Mouse (Mus musculus): Measurements from ENCODE around the gene Cercam. TPM values are rescaled to one million over a fixed set of nuclear protein-coding genes. Genes with fewer than 3 reads are reported as not detected.

Cercam gene
- polyA plus RNA-seq, 1 experiment = 39.2 TPM

GRCm38 (mm10) chr2:29910042-29910441, 41.1 kb downstream of the Cercam start:
- peak; percentile 31 for DNase-seq (ENCODE audit: low read depth)
- TF ChIP-seq CTCF (IDR thresholded peaks at IDR 0.05; ENCODE audit: borderline replicate concordance, extremely low read depth, insufficient read depth, insufficient read length) = peak; percentile 35; the same call in 1 of the 2 replicates
- TF ChIP-seq POLR2A (IDR thresholded peaks at IDR 0.05; ENCODE audit: borderline replicate concordance, extremely low read depth, insufficient read depth, insufficient read length, poor library complexity, severe bottlenecking) = no peak

- no peak for DNase-seq (ENCODE audit: low read depth)
- no peak for TF ChIP-seq POLR2A (IDR thresholded peaks at IDR 0.05; ENCODE audit: borderline replicate concordance, extremely low read depth, insufficient read depth, insufficient read length, poor library complexity, severe bottlenecking)
- TF ChIP-seq CTCF (IDR thresholded peaks at IDR 0.05; ENCODE audit: borderline replicate concordance, extremely low read depth, insufficient read depth, insufficient read length) = no peak
Observed at GRCm38 (mm10) chr2:29917621-29918020, 48.7 kb downstream of the Cercam start.

- TF ChIP-seq POLR2A (IDR thresholded peaks at IDR 0.05; ENCODE audit: borderline replicate concordance, extremely low read depth, insufficient read depth, insufficient read length, poor library complexity, severe bottlenecking) (no peak), CTCF (IDR thresholded peaks at IDR 0.05; ENCODE audit: borderline replicate concordance, extremely low read depth, insufficient read depth, insufficient read length) (no peak)
- DNase-seq (ENCODE audit: low read depth) = peak; percentile 22
Observed at GRCm38 (mm10) chr2:29922011-29922410, 53.0 kb downstream of the Cercam start.

GRCm38 (mm10) chr2:29926542-29926941, 57.6 kb downstream of the Cercam start:
- TF ChIP-seq POLR2A (IDR thresholded peaks at IDR 0.05; ENCODE audit: borderline replicate concordance, extremely low read depth, insufficient read depth, insufficient read length, poor library complexity, severe bottlenecking) (no peak), CTCF (IDR thresholded peaks at IDR 0.05; ENCODE audit: borderline replicate concordance, extremely low read depth, insufficient read depth, insufficient read length) (no peak)
- DNase-seq (ENCODE audit: low read depth) = no peak

- no peak for TF ChIP-seq CTCF (IDR thresholded peaks at IDR 0.05; ENCODE audit: borderline replicate concordance, extremely low read depth, insufficient read depth, insufficient read length)
- no peak for TF ChIP-seq POLR2A (IDR thresholded peaks at IDR 0.05; ENCODE audit: borderline replicate concordance, extremely low read depth, insufficient read depth, insufficient read length, poor library complexity, severe bottlenecking)
Observed at GRCm38 (mm10) chr2:29930506-29930905, 61.5 kb downstream of the Cercam start.

GRCm38 (mm10) chr2:29931194-29931593, 62.2 kb downstream of the Cercam start:
- DNase-seq (ENCODE audit: low read depth) = no peak

More at GRCm38 (mm10) chr2:29930506-29930905, 61.5 kb downstream of the Cercam start:
- no peak for DNase-seq (ENCODE audit: low read depth)

More at GRCm38 (mm10) chr2:29931194-29931593, 62.2 kb downstream of the Cercam start:
- TF ChIP-seq POLR2A (IDR thresholded peaks at IDR 0.05; ENCODE audit: borderline replicate concordance, extremely low read depth, insufficient read depth, insufficient read length, poor library complexity, severe bottlenecking) (no peak), CTCF (IDR thresholded peaks at IDR 0.05; ENCODE audit: borderline replicate concordance, extremely low read depth, insufficient read depth, insufficient read length) (no peak)

Other genes with a start within 250 kb of the Cercam start
- 94.9 and 101 TPM in 2 replicates for gene Rapgef1, start 249.4 kb upstream of the Cercam start, polyA plus RNA-seq (2012; rRNA removed)
- gene Gm13420, start 117.5 kb upstream of the Cercam start, polyA plus RNA-seq (2012; rRNA removed) = 0.20 and 0.25 TPM in 2 replicates
- gene Gm13547, start 109.9 kb upstream of the Cercam start, polyA plus RNA-seq (2012; rRNA removed) = not detected in 2 replicates
- 41.8 and 51.7 TPM in 2 replicates for gene Coq4, start 81.7 kb upstream of the Cercam start, polyA plus RNA-seq (2012; rRNA removed)
- 43.2 and 47.8 TPM in 2 replicates for gene Trub2, start 80.7 kb upstream of the Cercam start, polyA plus RNA-seq (2012; rRNA removed)
- 67.6 and 78.8 TPM in 2 replicates for gene Slc27a4, start 66.5 kb upstream of the Cercam start, polyA plus RNA-seq (2012; rRNA removed)
- 51.5 and 67.1 TPM in 2 replicates for gene Urm1, start 49.1 kb upstream of the Cercam start, polyA plus RNA-seq (2012; rRNA removed)
- gene Odf2, start 20.1 kb downstream of the Cercam start, polyA plus RNA-seq (2012; rRNA removed) = 72.4 and 100 TPM in 2 replicates
- gene Gle1, start 66.3 kb downstream of the Cercam start, polyA plus RNA-seq (2012; rRNA removed) = 51.6 and 58.0 TPM in 2 replicates
- gene Sptan1, start 96.4 kb downstream of the Cercam start, polyA plus RNA-seq (2012; rRNA removed) = 595 and 622 TPM in 2 replicates
- gene Wdr34, start 179.7 kb downstream of the Cercam start, polyA plus RNA-seq (2012; rRNA removed) = 71.2 and 77.7 TPM in 2 replicates
- gene Set, start 188.2 kb downstream of the Cercam start, polyA plus RNA-seq (2012; rRNA removed) = 223 and 340 TPM in 2 replicates
- 3.7 and 7.2 TPM in 2 replicates for gene Pkn3, start 208.5 kb downstream of the Cercam start, polyA plus RNA-seq (2012; rRNA removed)
- gene Zdhhc12, start 224.5 kb downstream of the Cercam start, polyA plus RNA-seq (2012; rRNA removed) = 33.2 and 45.4 TPM in 2 replicates

Data from brain, embryonic 14.5 days (tissue).